Mouse (Mus musculus) E14TG2a.4 (cell line): Measurements from ENCODE around the gene Rps6ka2.

Experiments
- H3K27me3 ChIP-seq: 2 replicates; pipeline ENCODE4 v1.6.1; 2014; ENCODE audit warnings: low read length, control low read depth; ENCODE audit not compliant: insufficient read depth
- H3K36me3 ChIP-seq: 2 replicates; pipeline ENCODE4 v1.6.1; 2014; ENCODE audit warnings: low read length, control low read depth; ENCODE audit not compliant: insufficient read depth
- H3K4me1 ChIP-seq: replicated peaks from 2 replicates; pipeline ENCODE4 v1.6.1; 2014; ENCODE audit warnings: low read depth, low read length, control low read depth
- H3K4me3 ChIP-seq: replicated peaks from 2 replicates; pipeline ENCODE4 v1.5.1; 2014; ENCODE audit warnings: mild to moderate bottlenecking, low read length
- H3K9me3 ChIP-seq: 2 replicates; pipeline ENCODE4 v1.6.1; 2014; ENCODE audit warnings: low read length, control low read depth
- CTCF ChIP-seq: conservative IDR thresholded peaks from 2 replicates; pipeline ENCODE4 v1.5.1; 2014; ENCODE audit warnings: low read length
- NANOG ChIP-seq: IDR thresholded peaks from 2 replicates; pipeline ENCODE4 v1.6.1; 2014; ENCODE audit warnings: borderline replicate concordance, low read length, mixed read lengths
- POU5F1 ChIP-seq: IDR thresholded peaks from 2 replicates; pipeline ENCODE4 v1.6.1; 2014; ENCODE audit warnings: low read length, borderline replicate concordance

The Rps6ka2 gene

DNA sequence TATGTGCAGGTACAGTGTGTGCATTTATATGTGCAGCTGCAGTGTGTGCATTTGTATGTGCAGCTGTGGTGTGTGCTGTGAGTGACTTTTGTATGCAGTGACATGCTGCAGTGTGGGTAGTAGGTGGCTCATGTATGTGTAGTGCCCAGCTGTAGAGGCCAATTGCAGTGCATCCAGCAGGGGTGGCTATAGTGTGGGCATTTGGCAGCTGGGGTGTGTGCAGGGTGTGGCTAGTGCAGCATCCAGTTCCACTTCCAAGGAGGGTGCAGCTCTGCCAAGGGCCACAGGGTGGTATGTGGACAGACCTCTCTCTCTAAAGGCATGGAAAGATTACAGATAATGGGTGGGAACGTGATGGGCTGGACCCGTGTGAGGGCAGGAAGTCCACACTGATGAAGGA is 43.3 kb downstream of the Rps6ka2 start:
- Histone ChIP-seq H3K27me3 (no peaks in the 10 kb centered on the region), H3K9me3 (no peaks in the 10 kb centered on the region), H3K4me1 (peaks cover 80% of the 10 kb centered on the region), H3K4me3 (no peak overlapping the region), H3K36me3 (no peaks in the 10 kb centered on the region)
- no peak for TF ChIP-seq POU5F1
- TF ChIP-seq CTCF: no peak
- TF ChIP-seq NANOG: no peak

DNA sequence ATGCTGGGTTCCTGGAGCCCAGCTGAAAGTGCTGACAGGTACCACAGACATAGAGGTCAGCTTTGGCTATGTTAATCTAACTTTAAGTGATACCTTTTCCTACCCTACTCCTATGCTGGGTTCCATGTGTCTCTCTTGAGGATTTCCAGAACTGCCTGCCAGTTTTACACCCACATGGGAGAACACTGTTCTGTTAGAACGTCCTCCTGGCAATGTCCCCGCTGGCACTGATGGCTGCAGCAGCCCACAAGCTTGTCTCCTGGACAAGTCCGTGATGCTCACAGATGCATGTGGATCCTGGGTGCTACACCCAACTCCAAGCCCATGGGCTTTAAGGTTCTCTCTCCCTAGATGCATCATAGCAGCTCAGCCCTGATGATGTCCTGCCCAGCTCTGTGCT is 44.1 kb downstream of the Rps6ka2 start:
- TF ChIP-seq NANOG (no peak), CTCF (no peak), POU5F1 (no peak)
- Histone ChIP-seq H3K4me3 (no peak overlapping the region), H3K27me3 (no peaks in the 10 kb centered on the region)

DNA sequence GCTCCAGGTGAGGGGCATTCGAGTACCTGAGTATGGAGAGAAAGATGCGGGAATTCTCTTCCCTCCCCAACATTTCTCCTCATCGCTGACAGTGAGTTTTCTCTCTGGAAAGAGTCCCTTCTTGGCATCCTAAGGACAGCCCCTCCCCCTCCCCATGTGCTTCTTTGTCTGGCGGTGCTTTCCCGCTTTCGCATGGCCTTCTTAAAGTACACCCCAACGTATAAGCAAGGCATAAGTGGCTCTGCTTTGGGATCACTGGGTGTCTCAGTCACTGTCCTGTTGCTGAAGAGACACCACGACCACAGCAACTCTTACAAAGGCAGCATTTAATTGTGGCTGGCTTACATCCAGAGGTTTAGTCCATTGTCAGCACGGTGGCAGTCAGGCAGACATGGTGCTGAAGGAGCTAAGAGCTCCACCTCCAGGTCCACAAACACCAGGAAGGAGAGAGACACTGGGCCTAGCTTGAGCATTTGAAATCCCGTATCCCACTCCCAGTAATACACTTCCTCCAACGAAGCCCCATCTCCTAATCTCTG is 47.9 kb downstream of the Rps6ka2 start:
- H3K4me3 ChIP-seq: 0 out of 2 replicates have a peak overlapping the region, but pooled peaks have one; percentile 10
- 0 out of 2 replicates have a peak, but pooled peaks cover 4% of the 10 kb centered on the region for H3K36me3 ChIP-seq
- H3K27me3 ChIP-seq: no peaks in the 10 kb centered on the region
- H3K9me3 ChIP-seq: no peaks in the 10 kb centered on the region
- H3K4me1 ChIP-seq: peaks cover 65% of the 10 kb centered on the region
- TF ChIP-seq POU5F1: no peak
- TF ChIP-seq CTCF: no peak
- no peak for TF ChIP-seq NANOG

More for the DNA sequence above, 44.1 kb downstream of the Rps6ka2 start:
- no peaks in the 10 kb centered on the region for H3K9me3 ChIP-seq
- no peaks in the 10 kb centered on the region for H3K36me3 ChIP-seq
- peaks cover 80% of the 10 kb centered on the region for H3K4me1 ChIP-seq

DNA sequence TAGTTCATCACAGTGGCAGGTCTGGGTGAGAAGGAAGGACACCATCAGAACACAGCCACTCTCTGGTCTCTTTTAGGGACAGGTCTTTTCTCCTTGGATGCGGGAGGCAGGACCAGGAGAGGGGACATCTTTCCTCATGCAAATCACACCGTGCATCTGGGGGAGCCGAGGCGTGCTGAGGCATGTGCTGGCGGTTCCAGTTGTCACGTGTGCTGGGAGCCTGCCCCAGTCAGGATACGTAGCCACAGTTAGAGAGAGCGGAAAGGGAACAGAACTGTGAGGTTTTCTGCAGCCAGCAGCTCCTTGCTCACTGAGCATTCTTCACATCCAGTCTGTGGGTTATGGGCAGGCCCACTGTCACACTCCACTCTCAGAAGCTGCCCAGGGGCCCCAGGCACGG is 48.5 kb downstream of the Rps6ka2 start:
- Histone ChIP-seq H3K4me1 (peaks cover 60% of the 10 kb centered on the region), H3K9me3 (no peaks in the 10 kb centered on the region), H3K4me3 (no peak overlapping the region), H3K27me3 (no peaks in the 10 kb centered on the region), H3K36me3 (0 out of 2 replicates have a peak, but pooled peaks cover 4% of the 10 kb centered on the region)
- TF ChIP-seq NANOG: no peak
- no peak for TF ChIP-seq POU5F1
- no peak for TF ChIP-seq CTCF

DNA sequence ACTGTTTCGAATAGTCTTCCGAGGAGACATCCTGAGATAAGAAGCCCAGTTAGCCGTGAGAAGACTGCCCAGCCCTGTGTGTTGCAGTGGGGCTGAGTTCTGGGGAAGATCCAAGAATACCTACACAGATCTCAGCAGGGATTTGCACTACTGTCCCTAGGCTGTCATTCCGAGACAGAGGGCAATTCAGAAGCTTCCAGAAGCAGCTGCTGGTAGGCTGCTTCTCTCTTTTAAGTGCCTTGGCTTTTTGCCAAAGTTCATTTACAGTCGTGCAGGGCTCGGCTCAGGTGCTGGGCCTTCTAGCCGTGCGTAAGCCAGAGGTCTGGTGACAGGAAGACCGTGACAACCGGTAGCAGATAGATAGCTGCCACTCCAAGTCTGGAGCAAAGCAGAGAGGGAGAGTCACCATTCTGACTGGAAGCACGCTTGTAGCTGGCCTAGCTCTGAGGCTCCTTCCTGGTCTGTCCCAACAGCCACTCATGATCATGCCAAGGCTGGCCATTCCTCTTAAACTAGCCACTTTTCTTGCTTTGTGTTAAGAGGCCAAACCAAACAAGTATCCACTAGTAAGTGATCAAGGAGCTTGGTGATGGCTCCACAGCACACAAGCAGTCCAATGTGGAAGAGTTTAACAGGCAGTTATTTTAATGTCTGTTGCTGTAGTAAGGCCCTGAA is 49.3 kb downstream of the Rps6ka2 start:
- H3K4me3 ChIP-seq: no peak overlapping the region
- H3K4me1 ChIP-seq: peaks cover 52% of the 10 kb centered on the region
- no peaks in the 10 kb centered on the region for H3K9me3 ChIP-seq
- H3K27me3 ChIP-seq: no peaks in the 10 kb centered on the region
- H3K36me3 ChIP-seq: 0 out of 2 replicates have a peak, but pooled peaks cover 4% of the 10 kb centered on the region
- TF ChIP-seq NANOG (no peak), CTCF (no peak), POU5F1 (no peak)

DNA sequence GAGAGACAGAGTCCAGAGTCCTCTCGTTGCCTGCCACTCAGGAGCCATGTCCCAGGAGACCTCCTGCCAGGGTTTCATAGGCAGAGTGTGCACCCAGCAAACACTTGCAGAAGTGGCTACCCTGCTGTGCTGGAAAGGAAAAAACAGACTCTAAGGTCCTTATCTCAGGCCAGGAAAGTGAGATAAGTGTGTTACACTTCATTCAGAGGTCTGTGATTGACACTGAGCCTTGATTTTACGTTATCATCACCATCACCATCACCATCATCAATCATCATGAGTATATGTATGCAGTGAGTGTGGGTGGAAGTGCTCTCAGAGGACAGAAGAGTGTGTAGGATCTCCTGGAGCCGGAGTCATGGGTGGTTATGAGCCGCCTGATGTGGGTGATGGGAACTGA is 51.4 kb downstream of the Rps6ka2 start:
- H3K27me3 ChIP-seq: no peaks in the 10 kb centered on the region
- no peak for TF ChIP-seq CTCF
- no peak for TF ChIP-seq POU5F1
- TF ChIP-seq NANOG: no peak
- 0 out of 2 replicates have a peak, but pooled peaks cover 4% of the 10 kb centered on the region for H3K36me3 ChIP-seq
- no peaks in the 10 kb centered on the region for H3K9me3 ChIP-seq
- H3K4me1 ChIP-seq: peaks cover 33% of the 10 kb centered on the region
- H3K4me3 ChIP-seq: no peak overlapping the region

DNA sequence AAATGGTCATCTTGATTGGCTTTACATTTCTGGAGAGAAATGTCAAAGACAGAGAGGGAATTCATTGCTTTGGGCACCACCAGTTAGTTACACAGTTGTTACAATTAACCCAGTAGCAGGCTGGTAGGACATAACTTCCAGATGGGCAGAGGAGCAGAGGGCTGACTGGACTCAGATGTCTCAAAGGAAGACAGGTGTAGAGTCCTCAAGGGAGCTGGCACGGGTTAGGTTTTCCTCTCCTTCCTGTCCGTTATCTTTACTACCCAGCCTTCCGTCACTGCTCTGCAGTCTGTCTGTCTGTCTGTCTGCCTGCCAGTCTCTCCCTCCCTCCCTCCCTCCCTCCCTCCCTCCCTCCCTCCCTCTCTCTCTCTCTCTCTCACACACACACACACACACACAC is 52.3 kb downstream of the Rps6ka2 start:
- Histone ChIP-seq H3K9me3 (no peaks in the 10 kb centered on the region), H3K27me3 (no peaks in the 10 kb centered on the region)
- TF ChIP-seq CTCF: no peak
- TF ChIP-seq POU5F1: no peak
- no peak for TF ChIP-seq NANOG

DNA sequence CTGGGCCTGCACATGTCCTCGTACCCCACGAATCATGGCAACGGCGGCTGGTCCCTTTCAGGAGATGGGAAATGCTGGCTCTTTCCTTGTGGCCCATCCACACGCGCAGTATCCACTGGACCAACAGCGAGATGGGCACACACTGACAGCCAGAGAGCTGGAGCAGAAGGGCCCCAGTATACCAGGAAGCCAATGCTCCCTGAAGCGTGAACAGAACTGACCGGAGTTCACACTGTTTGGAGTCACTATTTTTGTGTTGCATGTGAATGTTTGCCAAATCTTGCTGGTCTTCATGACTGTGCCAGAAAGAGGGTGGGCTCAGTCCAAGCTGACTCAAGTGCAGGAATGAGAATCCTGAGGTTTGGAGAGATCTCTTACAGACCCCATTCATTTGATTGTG is 58.6 kb downstream of the Rps6ka2 start:
- TF ChIP-seq NANOG (no peak), POU5F1 (no peak), CTCF (no peak)
- peaks cover 63% of the 10 kb centered on the region for H3K4me1 ChIP-seq
- H3K4me3 ChIP-seq: no peak overlapping the region
- H3K27me3 ChIP-seq: no peaks in the 10 kb centered on the region
- H3K36me3 ChIP-seq: peaks cover 6% of the 10 kb centered on the region
- no peaks in the 10 kb centered on the region for H3K9me3 ChIP-seq

More for the DNA sequence above, 52.3 kb downstream of the Rps6ka2 start:
- H3K4me3 ChIP-seq: no peak overlapping the region
- peaks cover 33% of the 10 kb centered on the region for H3K4me1 ChIP-seq
- H3K36me3 ChIP-seq: 0 out of 2 replicates have a peak, but pooled peaks cover 4% of the 10 kb centered on the region
